In genomic region chr1:35730309-35730708, GRCm38 (mm10) we compare ENCODE assay signal across 28 mouse cellular contexts.
"Had no signal": no experiment of that assay in that cellular context is flagged by ENCODE, and none has a peak within 500 bp of the region (broad histone marks: within the 10 kb centered on the region; RNA-seq: fewer than 3 reads in every experiment).

No protein-coding gene starts in this region.

- H3K36me3 ChIP-seq: heart, embryonic 13.5 days; heart, embryonic 15.5 days; hindbrain, embryonic 10.5 days; hindbrain, embryonic 12.5 days; intestine, embryonic 15.5 days; limb, embryonic 12.5 days; liver, embryonic 13.5 days; liver, embryonic 15.5 days had no signal

- H3K4me3 ChIP-seq: heart, adult 2 months; heart, embryonic 13.5 days; heart, embryonic 15.5 days; hindbrain, embryonic 10.5 days; hindbrain, embryonic 12.5 days; intestine, embryonic 15.5 days; layer of hippocampus, adult 2 months; limb, embryonic 12.5 days; liver, embryonic 13.5 days; liver, embryonic 15.5 days had no signal

- ATAC-seq: hindbrain, embryonic 16.5 days; inflammation-experienced regulatory T-cells, adult 6 months; intestine, embryonic 15.5 days; intestine, postnatal 0 days; liver, postnatal 0 days had no signal

- H3K4me2 ChIP-seq: heart, embryonic 11.5 days; heart, embryonic 13.5 days; heart, embryonic 15.5 days; hindbrain, embryonic 12.5 days; hindbrain, embryonic 14.5 days; intestine, embryonic 15.5 days; limb, embryonic 12.5 days; liver, embryonic 11.5 days; liver, embryonic 13.5 days; liver, embryonic 15.5 days had no signal

- H3K9ac ChIP-seq: heart, embryonic 13.5 days; heart, embryonic 15.5 days; hindbrain, embryonic 12.5 days; hindbrain, embryonic 14.5 days; intestine, embryonic 15.5 days; limb, embryonic 12.5 days; liver, embryonic 13.5 days; liver, embryonic 15.5 days; liver, postnatal 0 days had no signal

- DNase-seq: gastrocnemius, postnatal 10 days; gastrocnemius, postnatal 25 days; heart, adult 2 months; heart, postnatal 4 days; kidney, adult 18-20 months; kidney, adult 8-10 months; kidney, postnatal 10 days; kidney, postnatal 25 days; kidney, postnatal 4 days; left cerebral cortex, postnatal 4 days; liver; liver, embryonic 13.5 days; liver, postnatal 0 days; lung, adult 2 months had no signal

- H3K9me3 ChIP-seq: heart, embryonic 13.5 days; heart, embryonic 15.5 days; hindbrain, embryonic 10.5 days; hindbrain, embryonic 12.5 days; intestine, embryonic 15.5 days; limb, embryonic 12.5 days; liver, embryonic 13.5 days; liver, embryonic 15.5 days had no signal

- H3K4me1 ChIP-seq: heart, embryonic 13.5 days; heart, embryonic 15.5 days; hindbrain, embryonic 10.5 days; hindbrain, embryonic 12.5 days; intestine, embryonic 15.5 days; limb, embryonic 12.5 days; liver, embryonic 13.5 days; liver, embryonic 15.5 days had no signal

- H3K27ac ChIP-seq: heart, adult 2 months; heart, embryonic 13.5 days; heart, embryonic 15.5 days; hindbrain, embryonic 10.5 days; hindbrain, embryonic 12.5 days; hindbrain, embryonic 14.5 days; intestine, embryonic 15.5 days; layer of hippocampus, adult 2 months; limb, embryonic 12.5 days; liver, embryonic 13.5 days; liver, embryonic 15.5 days had no signal

- H3K27me3 ChIP-seq: heart, embryonic 13.5 days; heart, embryonic 15.5 days; hindbrain, embryonic 12.5 days; intestine, embryonic 15.5 days; limb, embryonic 12.5 days; liver, embryonic 13.5 days; liver, embryonic 15.5 days had no signal
